Mouse (Mus musculus) gastrocnemius, postnatal 10 days (tissue): ENCODE data around the gene Sipa1l2. TPM values are rescaled to one million over a fixed set of nuclear protein-coding genes. Genes with fewer than 3 reads are reported as not detected.
A peak's percentile ranks its signal among the peaks of the same experiment; 100 is the strongest.

Experiments
- DNase-seq: peaks from one replicate; pipeline ENCODE4 v3.0.0; 2021; ENCODE audit warnings: mixed read lengths
- total RNA-seq, 2 experiments: library from RNA; stranded (reverse); gene quantifications; 2 replicates each; pipeline ENCODE4 v1.2.3; 2021

The Sipa1l2 gene
- total RNA-seq, 2 experiments from 2014 or later: 12.9 to 16.7 TPM

GRCm38 (mm10) chr8:125513935-125514334 is 55.7 kb downstream of the Sipa1l2 start:
- DNase-seq: no peak

GRCm38 (mm10) chr8:125513242-125513866 is 56.3 kb downstream of the Sipa1l2 start:
- DNase-seq: no peak

DNA sequence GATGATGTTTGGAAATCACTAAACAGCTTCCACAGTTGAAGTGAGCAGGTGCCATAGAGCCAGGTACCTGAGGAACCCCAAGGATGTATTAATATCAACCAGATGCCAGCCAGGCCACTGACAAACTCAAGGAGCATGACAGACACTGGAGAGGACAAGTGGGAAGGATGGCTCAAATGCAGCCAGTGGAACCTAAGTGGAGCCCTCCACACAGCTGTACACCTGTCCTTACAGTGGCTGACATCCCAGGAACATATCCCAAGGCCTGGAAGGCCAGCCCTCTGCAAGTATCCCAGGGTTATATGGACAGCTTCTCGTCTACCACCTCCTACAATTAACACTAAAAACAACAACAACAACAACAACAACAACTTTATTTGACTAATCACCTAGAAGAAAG is 57.0 kb downstream of the Sipa1l2 start:
- DNase-seq: no peak

DNA sequence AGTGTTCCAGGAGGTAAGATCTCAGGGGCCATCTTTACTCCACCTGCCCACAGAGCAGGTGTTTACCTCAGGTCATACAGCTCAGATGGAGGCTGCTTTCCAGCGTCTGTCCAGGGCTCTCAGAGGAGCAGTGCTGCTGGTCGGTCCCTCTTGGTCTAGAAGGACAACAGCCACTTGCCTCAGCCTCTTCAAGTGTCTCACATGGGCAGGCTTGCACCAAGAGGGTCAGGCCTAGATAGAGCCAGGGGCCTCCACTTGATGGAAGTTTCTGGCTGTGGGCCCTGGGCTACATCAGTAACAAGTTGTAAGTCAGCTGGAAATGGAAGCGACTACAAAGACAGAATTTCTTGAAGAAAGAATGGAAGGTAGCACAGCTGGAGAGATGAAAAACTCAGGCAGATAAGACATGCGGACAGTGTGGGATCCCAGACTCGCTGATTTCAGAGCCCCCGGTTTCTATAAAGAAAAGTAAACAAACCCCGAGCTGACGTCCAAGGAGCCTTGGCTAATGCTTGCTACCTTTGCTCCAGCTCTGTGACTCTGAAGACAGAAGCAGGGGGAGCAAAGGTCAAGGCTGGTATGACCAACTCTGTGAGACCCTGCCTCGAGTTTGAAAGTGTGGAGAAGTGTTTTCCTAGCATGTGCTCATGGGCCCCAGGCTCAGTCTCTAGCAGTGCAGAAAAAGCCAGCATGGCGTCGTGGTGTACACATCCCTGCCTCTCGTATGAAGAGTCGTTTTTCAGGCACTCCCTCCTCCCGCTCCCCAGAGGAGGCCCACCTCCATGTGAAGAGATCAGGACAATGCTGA is 58.5 kb downstream of the Sipa1l2 start:
- no peak for DNase-seq

DNA sequence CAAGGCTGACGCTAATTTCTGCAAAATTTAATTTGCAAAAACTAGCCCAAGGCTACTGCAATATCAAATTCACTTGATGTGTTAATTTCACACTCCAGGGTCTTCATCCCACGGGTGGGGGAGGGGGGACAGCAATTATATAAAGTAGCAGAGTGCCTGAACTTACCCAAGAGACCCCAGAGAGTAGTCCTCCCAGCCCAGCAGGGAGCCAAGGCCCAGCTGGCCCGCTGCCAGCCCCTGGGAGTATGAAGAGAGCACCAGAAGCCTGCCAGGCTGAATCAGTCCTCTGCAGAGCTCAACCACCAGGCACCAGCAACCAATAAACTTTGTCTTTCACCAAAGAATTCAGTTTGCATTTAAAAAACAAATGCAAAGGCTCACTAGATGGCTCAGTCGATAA is 59.8 kb downstream of the Sipa1l2 start:
- DNase-seq: peak; percentile 46

DNA sequence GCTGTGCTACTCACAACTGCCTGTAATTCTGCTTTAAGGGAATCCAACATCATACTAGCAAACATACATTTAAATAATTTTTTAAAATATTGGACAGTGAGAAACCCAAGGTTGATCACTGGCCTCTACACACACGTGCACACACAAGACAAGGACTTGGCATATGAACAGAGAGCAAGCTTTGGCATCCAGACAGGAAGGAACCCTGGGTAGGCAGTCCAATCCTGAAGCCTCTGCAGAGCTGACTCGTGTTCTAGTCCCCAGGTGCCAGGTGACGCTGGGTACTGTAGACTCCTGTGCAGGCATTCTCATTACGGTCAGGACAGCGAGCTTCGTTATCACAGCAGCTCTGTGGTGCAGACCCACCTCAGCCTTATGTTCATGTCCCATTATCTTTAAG is 60.4 kb downstream of the Sipa1l2 start:
- DNase-seq: no peak

GRCm38 (mm10) chr8:125507291-125507690 is 62.3 kb downstream of the Sipa1l2 start:
- no peak for DNase-seq

- peak; percentile 31 for DNase-seq
These were observed 64.9 kb downstream of the Sipa1l2 start for GRCm38 (mm10) chr8:125504605-125505257.

DNA sequence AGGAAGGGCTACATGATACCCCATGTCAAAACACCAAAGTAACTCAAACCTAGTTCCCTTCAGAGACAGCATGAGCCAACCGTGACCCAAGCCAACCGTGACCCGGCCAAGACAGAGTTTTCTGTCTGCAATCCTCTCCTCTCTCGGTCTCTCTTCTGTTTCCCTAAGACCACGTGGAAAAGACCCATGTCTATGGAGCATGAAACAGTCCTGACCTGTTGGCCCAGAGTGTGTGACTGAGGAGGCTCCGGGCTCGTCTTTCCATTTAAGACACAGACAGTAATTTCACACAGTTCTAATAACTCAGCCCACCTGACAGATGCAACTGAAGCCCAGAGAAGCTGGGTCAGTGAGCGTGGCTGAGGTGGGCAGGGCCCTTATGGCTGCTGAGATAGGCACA is 65.8 kb downstream of the Sipa1l2 start:
- DNase-seq: no peak

DNA sequence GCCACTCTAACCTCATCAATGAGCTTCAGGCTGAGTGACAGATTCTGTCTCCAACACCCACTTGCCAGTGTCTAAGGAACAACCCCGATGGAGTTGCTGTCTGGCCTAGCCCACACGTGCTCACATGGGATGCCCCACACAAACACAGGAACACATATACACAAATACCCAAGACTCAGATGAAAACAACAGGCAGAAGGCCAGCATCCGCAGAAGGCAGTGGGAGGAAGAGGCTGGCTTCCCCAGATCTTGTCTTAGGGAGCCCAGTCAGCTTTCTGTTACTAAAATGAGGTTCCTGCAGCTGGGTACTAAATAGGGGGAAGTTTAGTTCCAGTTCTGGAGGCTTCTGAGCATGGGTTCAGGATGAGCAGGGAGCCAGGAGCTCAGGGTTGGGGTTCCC is 66.8 kb downstream of the Sipa1l2 start:
- no peak for DNase-seq

DNA sequence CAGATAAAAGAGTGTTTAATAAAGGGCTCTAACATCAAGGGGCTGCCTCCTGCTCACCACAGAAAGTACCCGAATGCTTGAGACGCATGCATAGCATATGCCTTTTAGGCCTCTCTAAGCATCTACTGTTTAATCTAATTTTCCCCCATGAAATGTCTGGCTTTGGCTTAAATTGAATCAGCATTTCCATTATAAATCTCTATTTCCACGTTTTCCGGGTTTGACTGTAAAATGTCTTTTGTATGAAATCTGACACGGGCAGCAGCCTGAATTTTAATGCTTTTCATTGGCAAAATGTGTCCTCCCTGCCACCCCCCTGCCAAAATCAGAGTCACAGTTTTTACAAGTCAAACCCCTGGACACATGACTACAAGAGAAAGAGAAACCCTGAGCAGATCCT is 69.6 kb downstream of the Sipa1l2 start:
- DNase-seq: no peak

DNA sequence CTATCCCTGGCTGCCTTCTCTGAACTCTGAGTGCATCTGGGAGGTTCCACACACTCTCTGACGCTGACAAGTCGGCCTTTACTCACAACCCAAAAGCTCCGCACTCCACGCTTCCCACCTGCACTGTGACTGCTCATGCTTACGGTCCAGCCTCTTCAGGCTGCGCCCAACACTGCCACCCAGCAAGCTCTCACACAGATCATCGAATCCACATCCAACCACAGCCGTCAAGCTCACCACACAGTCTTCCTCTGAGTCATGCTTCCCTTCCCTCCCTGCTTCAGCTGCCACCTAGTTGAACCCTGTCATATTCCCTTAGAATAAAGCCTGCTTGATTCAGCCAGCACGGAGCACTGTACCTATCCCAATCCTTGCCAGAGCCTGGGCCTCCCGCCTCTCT is 71.1 kb downstream of the Sipa1l2 start:
- DNase-seq: no peak

- no peak for DNase-seq
These were observed 74.1 kb downstream of the Sipa1l2 start for GRCm38 (mm10) chr8:125495545-125495944.

DNA sequence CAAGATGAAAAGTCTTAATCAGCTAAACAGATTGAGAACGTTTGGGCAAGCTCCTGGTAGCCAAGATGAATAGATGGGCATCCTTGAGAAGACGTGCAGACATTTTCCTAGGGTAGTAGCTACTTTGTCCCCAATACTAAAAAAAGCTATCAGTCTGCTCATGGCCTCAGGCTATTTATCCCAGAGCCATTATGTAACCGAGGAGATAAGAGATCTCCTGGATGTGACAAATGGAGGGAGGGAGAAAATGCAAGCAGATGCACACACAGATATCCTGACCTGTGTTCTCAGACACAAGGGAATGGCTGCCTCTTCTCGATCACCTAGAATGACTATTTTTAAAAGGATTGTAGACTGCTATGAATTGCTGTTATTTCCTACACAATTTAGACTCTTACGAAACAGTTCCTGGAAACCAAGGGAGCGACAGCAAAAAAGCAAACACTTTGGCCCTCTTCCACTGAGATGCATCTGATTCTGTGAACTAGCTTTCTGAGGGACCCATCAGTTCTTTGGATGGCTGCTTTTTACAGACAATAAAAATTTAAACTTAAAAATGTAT is 76.3 kb downstream of the Sipa1l2 start:
- DNase-seq: no peak

DNA sequence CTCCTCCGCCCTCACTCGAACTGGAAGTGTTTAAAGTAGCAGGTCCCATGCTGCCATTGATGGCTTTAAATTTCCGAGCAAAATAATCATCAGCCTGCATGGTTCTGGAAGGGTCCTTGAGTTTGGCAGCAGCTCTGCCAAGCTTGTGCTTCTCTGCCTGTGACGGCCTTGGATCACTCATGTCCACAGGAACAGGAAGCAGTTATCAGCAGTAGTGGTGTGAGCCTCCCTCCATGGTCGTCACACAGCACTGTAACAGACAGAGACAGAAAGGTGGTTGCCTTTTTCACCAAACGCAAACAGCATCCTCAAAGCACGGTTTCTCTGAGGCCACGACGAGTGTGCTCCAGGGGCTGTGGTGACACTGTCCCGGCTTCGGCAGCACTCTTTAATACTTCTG is 77.2 kb downstream of the Sipa1l2 start:
- DNase-seq: no peak

DNA sequence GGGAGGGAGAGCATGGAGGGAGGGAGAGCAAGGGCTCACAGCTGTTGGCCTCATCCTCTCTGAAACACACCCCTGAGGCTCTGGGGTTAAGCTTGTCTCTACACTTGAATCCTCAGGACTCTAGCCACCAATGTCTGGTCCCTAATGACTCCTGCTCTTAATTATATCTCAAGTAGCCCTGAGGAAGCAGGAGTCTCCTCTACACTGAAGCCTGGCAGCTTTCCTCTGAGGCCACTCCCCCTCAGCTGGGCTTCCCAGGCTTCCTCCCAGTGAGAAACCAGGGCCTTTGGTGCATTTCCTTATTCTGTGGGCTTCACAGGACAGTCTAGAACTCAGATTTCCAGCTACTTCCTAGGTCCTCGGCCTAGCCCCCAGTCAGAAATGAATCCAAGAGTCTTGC is 80.9 kb downstream of the Sipa1l2 start:
- DNase-seq: peak; percentile 39

GRCm38 (mm10) chr8:125485715-125486114 is 83.9 kb downstream of the Sipa1l2 start:
- no peak for DNase-seq

- DNase-seq: no peak
These were observed 84.9 kb downstream of the Sipa1l2 start for GRCm38 (mm10) chr8:125484530-125485196.

DNA sequence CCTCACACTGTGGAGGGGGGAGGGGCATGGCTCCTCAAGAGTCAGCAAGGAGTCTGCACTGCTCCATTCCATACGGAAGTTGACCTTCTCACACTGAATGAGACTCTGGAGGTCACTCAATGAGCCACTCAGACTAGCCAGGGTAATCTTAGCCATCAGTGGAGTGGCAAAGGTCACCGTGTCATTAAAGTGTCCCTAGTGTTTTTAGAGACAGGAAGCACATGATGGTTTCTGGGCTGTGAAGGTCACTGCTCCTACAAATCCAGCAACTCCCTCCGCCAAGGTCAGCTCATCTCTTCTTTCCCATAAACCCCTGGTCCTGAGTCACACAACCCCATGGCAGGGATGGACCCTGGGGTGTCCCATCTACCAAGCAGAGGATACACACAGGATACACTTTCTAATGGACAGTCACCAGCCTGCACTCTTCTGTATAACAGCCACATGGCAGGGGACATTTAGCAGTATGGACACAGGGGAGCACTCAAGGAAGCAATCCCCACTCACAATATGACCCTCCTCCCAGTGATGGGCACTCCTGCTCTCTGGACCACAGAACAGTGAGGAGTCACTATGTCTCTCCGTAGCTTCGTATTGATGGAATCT is 87.0 kb downstream of the Sipa1l2 start:
- DNase-seq: no peak

- peak; percentile 61 for DNase-seq
These were observed 94.7 kb downstream of the Sipa1l2 start for GRCm38 (mm10) chr8:125474876-125475275.

- DNase-seq: no peak
These were observed 98.2 kb downstream of the Sipa1l2 start for GRCm38 (mm10) chr8:125471374-125471773.
